Mouse (Mus musculus) lung, postnatal 0 days (tissue): Measurements from ENCODE around the gene Top1.

Experiments used
- CTCF ChIP-seq: IDR thresholded peaks from 2 replicates; pipeline ENCODE4 v1.5.1; 2016; ENCODE audit warnings: antibody characterized with exemption, mild to moderate bottlenecking
- EP300 ChIP-seq: IDR thresholded peaks from 2 replicates; pipeline ENCODE4 v1.6.1; 2016; ENCODE audit warnings: antibody characterized with exemption, mild to moderate bottlenecking, control low read depth

DNA sequence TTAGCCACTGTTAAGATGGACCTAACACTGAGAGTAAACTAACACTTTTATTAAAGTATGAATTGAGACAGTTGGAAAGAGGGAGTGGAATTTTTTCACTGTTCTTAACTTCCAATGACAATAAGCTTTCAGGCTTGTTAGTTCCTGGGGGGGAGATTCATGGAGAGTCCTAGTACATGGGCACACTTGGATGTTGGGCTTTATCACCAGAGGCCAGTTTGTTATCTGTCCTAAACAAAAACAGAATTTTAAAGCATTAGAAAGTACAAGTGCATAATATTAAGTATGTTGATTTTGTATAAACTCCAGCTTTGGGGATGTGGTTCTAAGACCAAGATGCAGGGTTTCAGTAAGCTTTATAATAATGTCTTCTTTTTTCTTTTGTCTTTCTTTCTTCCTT is 13.1 kb downstream of the Top1 start:
- TF ChIP-seq CTCF (no peak), EP300 (no peak)
